Mouse (Mus musculus): ENCODE measurements around the gene Rsl24d1. TPM values are rescaled to one million over a fixed set of nuclear protein-coding genes. Genes with fewer than 3 reads are reported as not detected.
"Not testable (repeated sequence)": the region's sequence is repeated elsewhere in the genome, so short reads cannot be mapped to it uniquely, and the experiment has no call there.

Gene Rsl24d1
- total RNA-seq, 2 experiments from 2014 or later: 61.8 to 61.9 TPM

- no peak for DNase-seq
Observed at GRCm38 (mm10) chr9:73102181-73102580, 11.0 kb upstream of the Rsl24d1 start, which contains the start of gene Gm20509. Gene Gm20509 (plus strand): TSS chr9:73102470.

DNA sequence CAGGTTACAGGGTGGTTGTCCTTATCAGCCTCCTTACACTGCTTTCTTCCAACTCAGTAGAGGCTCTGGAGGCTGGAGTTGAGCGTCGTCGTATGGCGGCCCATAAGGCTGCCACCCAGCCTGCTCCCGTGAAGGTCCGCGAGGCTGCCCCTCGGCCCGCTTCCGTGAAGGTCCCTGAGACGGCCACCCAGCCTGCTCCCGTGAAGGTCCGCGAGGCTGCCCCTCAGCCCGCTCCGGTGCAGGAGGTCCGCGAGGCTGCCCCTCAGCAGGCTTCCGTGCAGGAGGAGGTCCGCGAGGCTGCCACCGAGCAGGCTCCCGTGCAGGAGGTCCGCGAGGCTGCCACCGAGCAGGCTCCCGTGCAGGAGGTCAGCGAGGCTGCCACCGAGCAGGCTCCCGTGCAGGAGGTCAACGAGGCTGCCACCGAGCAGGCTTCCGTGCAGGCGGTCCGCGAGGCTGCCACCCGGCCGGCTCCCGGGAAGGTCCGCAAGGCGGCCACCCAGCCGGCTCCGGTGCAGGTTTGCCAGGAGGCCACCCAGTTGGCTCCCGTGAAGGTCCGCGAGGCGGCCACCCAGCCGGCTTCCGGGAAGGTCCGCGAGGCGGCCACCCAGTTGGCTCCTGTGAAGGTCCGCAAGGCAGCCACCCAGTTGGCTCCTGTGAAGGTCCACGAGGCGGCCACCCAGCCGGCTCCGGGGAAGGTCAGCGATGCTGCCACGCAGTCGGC, 9.9 kb upstream of the Rsl24d1 start:
- DNase-seq: peak; percentile 53

GRCm38 (mm10) chr9:73103880-73104198, 9.4 kb upstream of the Rsl24d1 start:
- no peak for DNase-seq

DNA sequence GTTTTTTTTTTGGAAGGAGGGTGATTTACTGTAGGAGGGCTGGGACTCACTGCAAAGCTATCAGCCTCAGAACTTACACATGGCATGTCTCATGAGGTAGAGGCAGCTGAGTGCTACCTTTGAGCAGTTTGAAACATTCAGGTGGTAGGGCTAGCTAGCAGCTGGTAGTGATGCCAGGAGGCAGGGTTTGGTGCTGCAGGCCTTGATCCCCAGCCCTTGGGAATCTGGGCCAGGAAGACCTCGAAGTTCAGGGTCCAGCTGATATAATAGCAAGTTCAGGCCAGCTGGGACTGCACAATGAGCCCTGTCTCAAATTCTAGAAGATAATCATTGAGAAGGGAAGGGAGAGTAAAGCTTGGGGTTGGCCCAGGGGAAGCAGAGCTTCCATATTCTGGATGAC, 8.1 kb upstream of the Rsl24d1 start:
- no peak for DNase-seq

- no peak for DNase-seq
Observed at GRCm38 (mm10) chr9:73105771-73106170, 7.5 kb upstream of the Rsl24d1 start.

DNA sequence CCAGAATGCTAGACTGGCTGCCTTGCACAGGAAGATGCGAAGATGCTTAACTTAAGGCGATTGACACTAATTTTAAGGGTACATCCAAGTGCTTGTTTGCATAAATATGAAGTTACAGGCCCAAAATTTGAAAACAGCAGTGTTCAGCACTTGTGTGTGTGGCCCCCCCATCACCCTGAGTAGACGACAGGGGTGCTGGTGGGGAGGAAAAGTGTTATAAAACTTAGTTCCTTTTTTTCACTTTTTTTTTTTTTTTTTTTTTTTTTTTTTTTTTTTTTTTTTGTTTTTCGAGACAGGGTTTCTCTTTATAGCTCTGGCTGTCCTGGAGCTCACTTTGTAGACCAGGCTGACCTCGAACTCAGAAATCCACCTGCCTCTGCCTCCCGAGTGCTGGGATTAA, 3.5 kb downstream of the Rsl24d1 start:
- not testable (repeated sequence) for DNase-seq

DNA sequence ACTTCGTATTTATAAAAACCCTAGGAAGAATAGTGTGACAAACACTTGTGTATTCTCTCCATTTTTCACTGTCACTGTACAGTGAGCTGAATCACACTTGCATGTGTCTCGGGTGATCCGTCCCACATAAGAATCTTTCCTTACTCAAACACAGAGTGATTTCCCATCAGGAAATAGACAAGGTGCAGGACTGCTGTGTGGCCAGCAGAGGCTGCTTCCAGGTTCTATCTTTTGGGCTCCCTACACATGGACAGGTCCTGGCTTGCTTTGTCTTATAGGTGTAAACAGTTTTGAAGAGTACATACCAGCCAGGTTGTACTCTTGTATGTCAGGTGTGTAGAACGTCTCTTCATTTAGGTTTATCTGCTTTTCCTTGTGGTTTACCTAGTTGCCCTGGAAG, 4.8 kb downstream of the Rsl24d1 start:
- DNase-seq: no peak

DNA sequence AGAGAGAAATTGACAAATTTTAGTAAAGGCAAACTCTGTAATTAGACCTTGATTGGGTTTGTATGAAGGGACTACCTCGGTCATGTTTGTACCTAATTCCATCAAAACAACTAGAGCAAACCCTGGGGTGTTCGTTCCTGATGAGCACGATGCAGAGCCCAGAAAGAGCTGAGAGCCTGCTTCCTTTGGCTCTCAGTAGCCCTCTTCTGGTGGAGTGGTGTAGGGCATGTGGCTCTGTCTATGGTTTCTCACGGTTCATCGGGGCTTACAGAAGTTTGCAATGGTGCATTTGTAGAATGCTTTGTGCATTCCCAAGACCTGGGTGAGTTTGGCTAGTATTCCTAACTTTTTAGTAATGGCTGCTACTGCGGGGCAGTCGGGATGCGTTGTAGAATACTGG, 8.5 kb downstream of the Rsl24d1 start:
- peak; percentile 35 for DNase-seq

GRCm38 (mm10) chr9:73125043-73125570, 11.9 kb downstream of the Rsl24d1 start:
- no peak for DNase-seq

- DNase-seq: no peak
Observed at GRCm38 (mm10) chr9:73127457-73127856, 14.2 kb downstream of the Rsl24d1 start.

- no peak for DNase-seq
Observed at GRCm38 (mm10) chr9:73129875-73130274, 16.6 kb downstream of the Rsl24d1 start.

DNA sequence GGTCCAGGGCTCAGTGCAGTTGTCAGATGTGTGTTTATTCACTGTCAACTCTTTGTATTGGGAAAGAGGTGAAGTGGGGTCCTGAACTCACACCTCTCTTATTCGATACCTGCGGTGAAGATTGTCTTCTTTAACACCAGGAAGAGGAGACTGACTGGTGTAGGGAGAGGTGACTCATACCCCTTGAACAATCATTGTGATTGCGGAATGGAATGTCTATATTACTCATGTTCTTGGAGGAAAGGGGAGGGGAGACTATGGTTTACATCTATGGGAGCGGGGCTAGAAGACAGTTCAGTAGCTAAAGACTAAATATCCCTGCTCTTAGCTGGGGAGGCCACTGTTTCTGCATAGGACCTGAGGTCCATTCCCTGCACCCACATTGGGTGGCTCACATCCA, 17.3 kb downstream of the Rsl24d1 start:
- no peak for DNase-seq

GRCm38 (mm10) chr9:73137341-73137886, 24.2 kb downstream of the Rsl24d1 start:
- no peak for DNase-seq

DNA sequence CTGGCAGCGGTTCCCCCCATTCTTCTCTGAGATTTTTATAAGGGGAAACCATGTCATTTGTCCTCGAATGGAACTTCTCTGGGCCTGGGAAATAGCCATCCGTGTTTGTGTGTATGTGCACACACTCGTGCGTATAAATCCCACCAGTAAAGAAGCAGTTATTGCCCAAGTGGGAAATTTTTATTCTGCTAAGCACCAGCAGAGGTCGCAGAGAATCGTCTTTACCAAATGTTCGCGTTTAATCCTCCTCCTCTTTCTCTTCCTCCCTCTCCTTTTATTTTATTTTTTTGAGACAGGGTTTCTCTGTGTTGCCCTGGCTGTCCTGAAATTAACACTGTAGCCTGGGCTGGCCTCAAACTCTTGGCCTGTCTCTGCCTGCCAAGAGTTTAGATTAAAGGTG, 41.1 kb downstream of the Rsl24d1 start:
- DNase-seq: no peak

GRCm38 (mm10) chr9:73157968-73158367, 44.7 kb downstream of the Rsl24d1 start:
- DNase-seq: no peak

- DNase-seq: no peak
Observed at GRCm38 (mm10) chr9:73159265-73159664, 46.0 kb downstream of the Rsl24d1 start.

GRCm38 (mm10) chr9:73162571-73163333, 49.5 kb downstream of the Rsl24d1 start:
- peak; percentile 84 for DNase-seq

GRCm38 (mm10) chr9:73165631-73166030, 52.4 kb downstream of the Rsl24d1 start:
- DNase-seq: no peak

Other genes with a start within 250 kb of the Rsl24d1 start
- gene Pygo1, start 187.8 kb upstream of the Rsl24d1 start, total RNA-seq (2021): 1 to 10 TPM; 7.0 to 7.1 TPM
- gene Dyx1c1, start 154.6 kb upstream of the Rsl24d1 start, total RNA-seq (2021): under 1 TPM; 0.32 to 0.88 TPM
- not detected for gene Gm44503, start 154.6 kb upstream of the Rsl24d1 start, total RNA-seq (2021)
- 1 to 10 TPM; 4.6 to 5.3 TPM for gene Ccpg1os, start 128.0 kb upstream of the Rsl24d1 start, total RNA-seq (2021)
- gene Ccpg1, start 128.0 kb upstream of the Rsl24d1 start, total RNA-seq (2021): 10 to 100 TPM; 29.8 to 31.4 TPM
- 1 to 10 TPM; 4.5 to 5.3 TPM for gene Pigb, start 73.0 kb upstream of the Rsl24d1 start, total RNA-seq (2021)
- gene Rab27a, start 68.6 kb upstream of the Rsl24d1 start, total RNA-seq (2021): 1 to 10 TPM; 3.4 to 3.7 TPM
- not detected for gene Khdc3, start 11.6 kb upstream of the Rsl24d1 start, total RNA-seq (2021)
- not detected for gene Gm20509, start 11.0 kb upstream of the Rsl24d1 start, total RNA-seq (2021)